Mouse (Mus musculus): ENCODE measurements around the gene Cfap73. TPM values are rescaled to one million over a fixed set of nuclear protein-coding genes. Genes with fewer than 3 reads are reported as not detected.
A peak's percentile ranks its signal among the peaks of the same experiment; 100 is the strongest.

Cfap73 gene
- polyA plus RNA-seq, 1 experiment, result 0.30 TPM

DNA sequence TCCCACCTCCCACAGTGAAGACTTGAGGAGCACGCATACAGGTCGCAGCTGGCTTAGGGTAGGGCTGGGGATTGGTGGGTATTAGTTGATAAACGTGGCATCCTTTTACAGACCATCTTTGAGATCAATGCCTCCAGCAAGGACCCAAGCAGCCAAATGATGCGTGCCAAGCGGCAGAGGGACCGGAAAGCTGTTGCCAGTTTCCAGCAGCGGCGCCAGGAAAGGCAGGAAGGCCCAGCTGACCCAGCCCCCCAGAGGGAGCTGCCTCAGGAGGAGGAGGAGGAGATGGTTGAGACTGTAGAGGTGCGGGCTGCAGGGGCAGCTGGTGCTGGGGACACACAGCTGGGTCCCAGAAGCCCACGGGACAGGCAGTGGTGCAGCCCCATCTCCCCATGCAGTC lies 9.6 kb downstream of the Cfap73 start:
- no peak for DNase-seq (ENCODE audit: low read depth)
- TF ChIP-seq POLR2A (IDR thresholded peaks at IDR 0.05; ENCODE audit: borderline replicate concordance, extremely low read depth, insufficient read depth, insufficient read length, poor library complexity, severe bottlenecking) (no peak), CTCF (IDR thresholded peaks at IDR 0.05; ENCODE audit: borderline replicate concordance, extremely low read depth, insufficient read depth, insufficient read length) (no peak)

DNA sequence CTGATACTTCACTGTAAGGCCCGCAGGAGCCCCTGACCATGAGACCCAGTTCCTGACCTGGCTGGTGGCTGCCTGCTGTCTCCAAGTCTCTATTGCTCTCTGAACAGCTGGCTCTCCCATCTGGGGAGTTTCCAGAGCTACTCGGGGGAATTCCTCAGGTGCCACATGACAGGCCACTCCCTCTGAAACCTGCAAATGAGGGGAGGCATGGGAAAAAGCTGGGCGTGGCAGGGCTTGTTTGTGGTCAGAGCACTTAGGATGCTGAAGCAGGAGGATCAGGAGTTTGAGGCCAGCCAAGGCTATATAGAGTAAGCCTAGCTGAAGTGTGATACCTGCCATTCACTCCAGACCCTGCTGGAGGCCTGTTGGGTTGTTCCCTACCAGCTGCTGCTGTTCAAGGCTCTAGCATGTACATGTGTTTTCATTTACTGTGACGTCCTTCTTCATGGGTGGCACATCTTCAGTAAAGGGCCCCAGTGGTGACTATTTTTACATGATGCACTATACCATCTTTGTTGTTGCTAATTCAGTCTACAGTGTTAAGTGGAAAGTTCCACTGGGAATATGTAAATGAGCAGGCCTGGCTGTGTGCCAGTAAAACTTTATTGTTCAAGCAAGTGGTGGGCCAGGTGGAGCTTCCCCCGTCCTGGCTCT lies 11.7 kb downstream of the Cfap73 start:
- TF ChIP-seq CTCF (IDR thresholded peaks at IDR 0.05; ENCODE audit: borderline replicate concordance, extremely low read depth, insufficient read depth, insufficient read length) (no peak), POLR2A (IDR thresholded peaks at IDR 0.05; ENCODE audit: borderline replicate concordance, extremely low read depth, insufficient read depth, insufficient read length, poor library complexity, severe bottlenecking) (no peak)
- DNase-seq (ENCODE audit: low read depth), result peak; percentile 27

GRCm38 (mm10) chr5:120621846-120622197 lies 12.2 kb downstream of the Cfap73 start:
- DNase-seq (ENCODE audit: low read depth), result peak; percentile 19
- TF ChIP-seq POLR2A (IDR thresholded peaks at IDR 0.05; ENCODE audit: borderline replicate concordance, extremely low read depth, insufficient read depth, insufficient read length, poor library complexity, severe bottlenecking) (no peak), CTCF (IDR thresholded peaks at IDR 0.05; ENCODE audit: borderline replicate concordance, extremely low read depth, insufficient read depth, insufficient read length) (no peak)

- no peak for DNase-seq (ENCODE audit: low read depth)
- no peak for TF ChIP-seq POLR2A (IDR thresholded peaks at IDR 0.05; ENCODE audit: borderline replicate concordance, extremely low read depth, insufficient read depth, insufficient read length, poor library complexity, severe bottlenecking)
- TF ChIP-seq CTCF (IDR thresholded peaks at IDR 0.05; ENCODE audit: borderline replicate concordance, extremely low read depth, insufficient read depth, insufficient read length), result no peak
Observed at GRCm38 (mm10) chr5:120621078-120621765, 12.8 kb downstream of the Cfap73 start.

- peak; percentile 80 for DNase-seq (ENCODE audit: low read depth)
- TF ChIP-seq CTCF (IDR thresholded peaks at IDR 0.05; ENCODE audit: borderline replicate concordance, extremely low read depth, insufficient read depth, insufficient read length) (peak; percentile 98), POLR2A (IDR thresholded peaks at IDR 0.05; ENCODE audit: borderline replicate concordance, extremely low read depth, insufficient read depth, insufficient read length, poor library complexity, severe bottlenecking) (no peak)
Observed at GRCm38 (mm10) chr5:120620375-120621077, 13.5 kb downstream of the Cfap73 start.

GRCm38 (mm10) chr5:120619201-120619600 lies 14.8 kb downstream of the Cfap73 start:
- TF ChIP-seq CTCF (IDR thresholded peaks at IDR 0.05; ENCODE audit: borderline replicate concordance, extremely low read depth, insufficient read depth, insufficient read length) (peak; percentile 82), POLR2A (IDR thresholded peaks at IDR 0.05; ENCODE audit: borderline replicate concordance, extremely low read depth, insufficient read depth, insufficient read length, poor library complexity, severe bottlenecking) (no peak)
- DNase-seq (ENCODE audit: low read depth), result peak; percentile 36

DNA sequence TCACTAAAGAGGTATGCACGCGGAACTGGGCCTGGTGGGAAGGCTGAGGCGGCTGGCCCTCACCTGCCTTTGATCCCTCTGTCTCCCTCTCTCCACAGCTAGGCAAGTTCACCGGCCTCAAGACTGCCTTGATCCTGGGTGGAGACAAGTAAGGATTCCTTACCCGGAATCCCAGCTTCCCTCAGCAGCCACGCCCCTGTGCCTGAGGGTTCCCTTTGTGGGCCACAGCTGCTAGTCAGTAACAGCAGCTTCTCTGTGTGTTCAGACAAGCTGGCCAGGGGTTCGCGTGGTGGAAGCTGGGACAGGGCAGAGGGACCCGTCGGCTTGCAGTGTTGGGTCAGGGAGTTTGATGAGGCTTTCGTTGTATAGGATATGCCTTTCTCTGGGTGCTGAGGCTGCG lies 15.3 kb downstream of the Cfap73 start:
- TF ChIP-seq POLR2A (IDR thresholded peaks at IDR 0.05; ENCODE audit: borderline replicate concordance, extremely low read depth, insufficient read depth, insufficient read length, poor library complexity, severe bottlenecking), result no peak
- TF ChIP-seq CTCF (IDR thresholded peaks at IDR 0.05; ENCODE audit: borderline replicate concordance, extremely low read depth, insufficient read depth, insufficient read length), result no peak
- no peak for DNase-seq (ENCODE audit: low read depth)

- TF ChIP-seq CTCF (IDR thresholded peaks at IDR 0.05; ENCODE audit: borderline replicate concordance, extremely low read depth, insufficient read depth, insufficient read length) (peak; percentile 51; the same call in 1 of the 2 replicates), POLR2A (IDR thresholded peaks at IDR 0.05; ENCODE audit: borderline replicate concordance, extremely low read depth, insufficient read depth, insufficient read length, poor library complexity, severe bottlenecking) (no peak)
- DNase-seq (ENCODE audit: low read depth), result peak; percentile 18
Observed at GRCm38 (mm10) chr5:120615903-120616302, 18.1 kb downstream of the Cfap73 start.

- no peak for TF ChIP-seq CTCF (IDR thresholded peaks at IDR 0.05; ENCODE audit: borderline replicate concordance, extremely low read depth, insufficient read depth, insufficient read length)
- no peak for TF ChIP-seq POLR2A (IDR thresholded peaks at IDR 0.05; ENCODE audit: borderline replicate concordance, extremely low read depth, insufficient read depth, insufficient read length, poor library complexity, severe bottlenecking)
Observed at GRCm38 (mm10) chr5:120612822-120613604, 21.0 kb downstream of the Cfap73 start.

GRCm38 (mm10) chr5:120612442-120612821 lies 21.6 kb downstream of the Cfap73 start, which contains the start of the genes Rita1 and Ddx54:
Gene Rita1, minus strand, starts transcription at chr5:120612589.
Gene Ddx54, plus strand, starts transcription at chr5:120612739.
- peak; percentile 99 for DNase-seq (ENCODE audit: low read depth)

More at GRCm38 (mm10) chr5:120612822-120613604, 21.0 kb downstream of the Cfap73 start:
- DNase-seq (ENCODE audit: low read depth), result peak; percentile 100

More at GRCm38 (mm10) chr5:120612442-120612821, 21.6 kb downstream of the Cfap73 start, which contains the start of the genes Rita1 and Ddx54:
- no peak for TF ChIP-seq CTCF (IDR thresholded peaks at IDR 0.05; ENCODE audit: borderline replicate concordance, extremely low read depth, insufficient read depth, insufficient read length)
- peak; percentile 34; the same call in 1 of the 2 replicates for TF ChIP-seq POLR2A (IDR thresholded peaks at IDR 0.05; ENCODE audit: borderline replicate concordance, extremely low read depth, insufficient read depth, insufficient read length, poor library complexity, severe bottlenecking)

Measured in brain, embryonic 14.5 days (tissue).